Mouse (Mus musculus) E14TG2a.4 (cell line): ENCODE measurements around the gene Snhg11.
"Not testable (repeated sequence)": the region's sequence is repeated elsewhere in the genome, so short reads cannot be mapped to it uniquely, and the experiment has no call there.

Experiments
- H3K27me3 ChIP-seq: 2 replicates; pipeline ENCODE4 v1.6.1; 2014; ENCODE audit warnings: low read length, control low read depth; ENCODE audit not compliant: insufficient read depth
- H3K36me3 ChIP-seq: 2 replicates; pipeline ENCODE4 v1.6.1; 2014; ENCODE audit warnings: low read length, control low read depth; ENCODE audit not compliant: insufficient read depth
- H3K4me1 ChIP-seq: replicated peaks from 2 replicates; pipeline ENCODE4 v1.6.1; 2014; ENCODE audit warnings: low read depth, low read length, control low read depth
- H3K4me3 ChIP-seq: replicated peaks from 2 replicates; pipeline ENCODE4 v1.5.1; 2014; ENCODE audit warnings: mild to moderate bottlenecking, low read length
- H3K9me3 ChIP-seq: 2 replicates; pipeline ENCODE4 v1.6.1; 2014; ENCODE audit warnings: low read length, control low read depth
- CTCF ChIP-seq: conservative IDR thresholded peaks from 2 replicates; pipeline ENCODE4 v1.5.1; 2014; ENCODE audit warnings: low read length
- NANOG ChIP-seq: IDR thresholded peaks from 2 replicates; pipeline ENCODE4 v1.6.1; 2014; ENCODE audit warnings: borderline replicate concordance, low read length, mixed read lengths
- POU5F1 ChIP-seq: IDR thresholded peaks from 2 replicates; pipeline ENCODE4 v1.6.1; 2014; ENCODE audit warnings: low read length, borderline replicate concordance

The Snhg11 gene

GRCm38 (mm10) chr2:158376123-158376687, 767 bp downstream of the Snhg11 start:
- Histone ChIP-seq H3K4me1 (peaks cover 51% of the 10 kb centered on the region), H3K4me3 (peak overlapping the region; percentile 83), H3K27me3 (peaks cover 36% of the 10 kb centered on the region), H3K9me3 (no peaks in the 10 kb centered on the region), H3K36me3 (peaks cover 22% of the 10 kb centered on the region)
- TF ChIP-seq CTCF (no peak), NANOG (no peak), POU5F1 (no peak)

- H3K4me3 ChIP-seq, result peak overlapping the region; percentile 83
- H3K27me3 ChIP-seq, result peaks cover 36% of the 10 kb centered on the region
- TF ChIP-seq NANOG (no peak), CTCF (no peak), POU5F1 (no peak)
- peaks cover 23% of the 10 kb centered on the region for H3K36me3 ChIP-seq
- no peaks in the 10 kb centered on the region for H3K9me3 ChIP-seq
- H3K4me1 ChIP-seq, result peaks cover 46% of the 10 kb centered on the region
These were observed 1.4 kb downstream of the Snhg11 start for GRCm38 (mm10) chr2:158376798-158377197.

- peaks cover 23% of the 10 kb centered on the region for H3K36me3 ChIP-seq
- peaks cover 34% of the 10 kb centered on the region for H3K27me3 ChIP-seq
- TF ChIP-seq CTCF (no peak), NANOG (no peak), POU5F1 (no peak)
- H3K4me1 ChIP-seq, result peaks cover 45% of the 10 kb centered on the region
- H3K4me3 ChIP-seq, result no peak overlapping the region
- H3K9me3 ChIP-seq, result no peaks in the 10 kb centered on the region
These were observed 2.4 kb downstream of the Snhg11 start for GRCm38 (mm10) chr2:158377811-158378210.

- Histone ChIP-seq H3K4me1 (peaks cover 45% of the 10 kb centered on the region), H3K4me3 (no peak overlapping the region), H3K36me3 (peaks cover 27% of the 10 kb centered on the region), H3K9me3 (no peaks in the 10 kb centered on the region), H3K27me3 (peaks cover 17% of the 10 kb centered on the region)
- TF ChIP-seq CTCF (peak; percentile 91), NANOG (no peak)
These were observed 4.1 kb downstream of the Snhg11 start for GRCm38 (mm10) chr2:158379354-158380078.

- TF ChIP-seq NANOG, result no peak
- no peak for TF ChIP-seq POU5F1
- no peak for TF ChIP-seq CTCF
- H3K4me1 ChIP-seq, result peaks cover 18% of the 10 kb centered on the region
These were observed 10.6 kb downstream of the Snhg11 start for GRCm38 (mm10) chr2:158386072-158386471.

GRCm38 (mm10) chr2:158389421-158389820, 14.0 kb downstream of the Snhg11 start:
- no peak for TF ChIP-seq POU5F1
- no peak for TF ChIP-seq NANOG
- TF ChIP-seq CTCF, result no peak
- H3K27me3 ChIP-seq, result no peaks in the 10 kb centered on the region
- H3K36me3 ChIP-seq, result peaks cover 6% of the 10 kb centered on the region
- H3K4me3 ChIP-seq, result no peak overlapping the region
- no peaks in the 10 kb centered on the region for H3K9me3 ChIP-seq
- H3K4me1 ChIP-seq, result peaks cover 19% of the 10 kb centered on the region

More at GRCm38 (mm10) chr2:158386072-158386471, 10.6 kb downstream of the Snhg11 start:
- Histone ChIP-seq H3K27me3 (no peaks in the 10 kb centered on the region), H3K4me3 (no peak overlapping the region), H3K9me3 (no peaks in the 10 kb centered on the region), H3K36me3 (peaks cover 11% of the 10 kb centered on the region)

- Histone ChIP-seq H3K4me1 (peaks cover 6% of the 10 kb centered on the region), H3K27me3 (no peaks in the 10 kb centered on the region; the same call in 1 of the 2 replicates), H3K9me3 (no peaks in the 10 kb centered on the region), H3K4me3 (no peak overlapping the region), H3K36me3 (no peaks in the 10 kb centered on the region)
- TF ChIP-seq POU5F1, result no peak
- TF ChIP-seq NANOG, result no peak
- TF ChIP-seq CTCF, result no peak
These were observed 20.9 kb downstream of the Snhg11 start for GRCm38 (mm10) chr2:158396369-158396768.

- H3K36me3 ChIP-seq, H3K27me3 ChIP-seq, H3K9me3 ChIP-seq, H3K4me1 ChIP-seq, H3K4me3 ChIP-seq: not testable (repeated sequence)
These were observed 21.7 kb downstream of the Snhg11 start for GRCm38 (mm10) chr2:158397140-158397539.

GRCm38 (mm10) chr2:158402915-158403314, 27.5 kb downstream of the Snhg11 start:
- Histone ChIP-seq H3K4me1 (no peaks in the 10 kb centered on the region), H3K27me3 (no peaks in the 10 kb centered on the region; the same call in 1 of the 2 replicates), H3K9me3 (no peaks in the 10 kb centered on the region), H3K36me3 (no peaks in the 10 kb centered on the region), H3K4me3 (no peak overlapping the region)
- TF ChIP-seq CTCF (no peak), NANOG (no peak), POU5F1 (no peak)
